Mouse (Mus musculus) heart, adult 2 months (tissue): Measurements from ENCODE around the gene Bbs10. TPM values are rescaled to one million over a fixed set of nuclear protein-coding genes. Genes with fewer than 3 reads are reported as not detected.

Experiments
- DNase-seq, 2 experiments: peaks; one replicate each; pipeline ENCODE4 v3.0.0; 2021
- H3K27ac ChIP-seq: fragments of 200-600 bp; 2 replicates; pipeline ENCODE4 v1.8.1; 2022
- H3K27me3 ChIP-seq: fragments of 200-500 bp; 2 replicates; pipeline ENCODE4 v1.6.1; 2012; ENCODE audit warnings: mild to moderate bottlenecking, low read length, inconsistent platforms, mixed read lengths; ENCODE audit not compliant: control insufficient read depth, insufficient read depth
- H3K36me3 ChIP-seq: fragments of 200-500 bp; 2 replicates; pipeline ENCODE4 v1.6.1; 2012; ENCODE audit warnings: low read length, inconsistent platforms; ENCODE audit not compliant: control insufficient read depth, insufficient read depth
- H3K4me1 ChIP-seq: fragments of 200-500 bp; 2 replicates; pipeline ENCODE4 v1.6.1; 2011; ENCODE audit warnings: low read length; ENCODE audit not compliant: control insufficient read depth, insufficient read depth
- H3K4me3 ChIP-seq: fragments of 200-600 bp; 2 replicates; pipeline ENCODE4 v1.8.1; 2022
- H3K79me2 ChIP-seq: fragments of 200-500 bp; replicated peaks from 2 replicates; pipeline ENCODE4 v1.6.1; 2012; ENCODE audit warnings: mild to moderate bottlenecking, inconsistent platforms, low read length, moderate library complexity, mixed read lengths; ENCODE audit not compliant: control insufficient read depth, insufficient read depth
- H3K9ac ChIP-seq: fragments of 200-500 bp; 2 replicates; pipeline ENCODE4 v1.6.1; 2012; ENCODE audit warnings: low read depth, mild to moderate bottlenecking, control low read depth, inconsistent platforms, low read length, mixed read lengths
- CTCF ChIP-seq: fragments of 200-600 bp; IDR thresholded peaks from 2 replicates; pipeline ENCODE4 v1.8.1; 2022; ENCODE audit warnings: antibody characterized with exemption, mild to moderate bottlenecking, moderate library complexity
- EP300 ChIP-seq: fragments of 200-500 bp; IDR thresholded peaks from 2 replicates; pipeline ENCODE4 v1.6.1; 2011; ENCODE audit warnings: low read depth, low read length, control low read depth; ENCODE audit not compliant: insufficient read depth
- POLR2A ChIP-seq: fragments of 200-500 bp; IDR thresholded peaks from 2 replicates; pipeline ENCODE4 v1.6.1; 2011; ENCODE audit warnings: mild to moderate bottlenecking, low read depth, low read length, control low read depth; ENCODE audit not compliant: insufficient read depth
- WGBS: fragments of 180-500 bp; shearing (Covaris S2); methylation state at CpG from one replicate; pipeline ENCODE4 v1.1.7; 2018; 5-methylcytosine and 5-hydroxymethylcytosine counted together
- intact Hi-C: fragments of 180-260 bp; cut with DNase I; formaldehyde crosslinking; loops from one replicate; pipeline ENCODE4 v1.15.1; 2025
- long read RNA-seq: library from polyadenylated mRNA; stranded (forward); transcript quantifications from one replicate; pipeline ENCODE4 v2.0.0, GENCODE M21; 2021
- polyA plus RNA-seq: library from polyadenylated mRNA; depleted of rRNA; stranded (reverse); fragments of >200 nt; gene quantifications from 2 replicates; pipeline ENCODE4 v1.2.3, GENCODE M21; 2012; rRNA removed
- total RNA-seq, 2 experiments: library from RNA; stranded (reverse); gene quantifications; 2 replicates each; pipeline ENCODE4 v1.2.3; 2021

The Bbs10 gene
- total RNA-seq (1 to 10 TPM; 2.4 to 2.7 TPM), polyA plus RNA-seq (1.1 and 2.5 TPM in 2 replicates)
- long read RNA-seq, partial matches to known transcripts, result 0 of 3 reads
- long read RNA-seq, other reads (novel, unspliced or antisense), result 0 of 3 reads

GRCm38 (mm10) chr10:111298140-111299098 lies at the start of gene Bbs10:
TSS of gene Bbs10 (plus strand) at chr10:111298679.
- intact Hi-C loops, result loop anchor here (2.0 to 5.0 kb wide), 4 partner anchors 71 to 674 kb away; partner anchors contain the start of genes Krr1, Nap1l1 and Osbpl8
- DNase-seq, result peak; percentile 96 to 97
- H3K36me3 ChIP-seq, result peaks cover 3% of the 10 kb centered on the region; the same call in 1 of the 2 replicates
- H3K9ac ChIP-seq, result peak within 1 kb of the TSS; percentile 73
- H3K27ac ChIP-seq, result peak within 1 kb of the TSS; percentile 65
- peak; percentile 65 for TF ChIP-seq CTCF
- TF ChIP-seq EP300, result no peak
- TF ChIP-seq POLR2A, result peak; percentile 89
- H3K4me1 ChIP-seq, result no peaks in the 10 kb centered on the region
- no peaks in the 10 kb centered on the region for H3K79me2 ChIP-seq
- no peaks in the 10 kb centered on the region for H3K27me3 ChIP-seq
- peak within 1 kb of the TSS; percentile 71 for H3K4me3 ChIP-seq
- WGBS, result 1% methylated on average over 53 of the region's 54 CpGs

- Histone ChIP-seq H3K27ac (no peak overlapping the region), H3K36me3 (no peaks in the 10 kb centered on the region; the same call in none of the 2 replicates), H3K4me1 (peaks cover 3% of the 10 kb centered on the region), H3K27me3 (no peaks in the 10 kb centered on the region), H3K4me3 (no peak overlapping the region), H3K9ac (no peak overlapping the region), H3K79me2 (0 out of 2 replicates have a peak, but pooled peaks cover 2% of the 10 kb centered on the region)
- 80% methylated on average over 4 of the region's 4 CpGs for WGBS
- TF ChIP-seq CTCF, result no peak
- no peak for TF ChIP-seq POLR2A
- TF ChIP-seq EP300, result no peak
- DNase-seq, result no peak
- intact Hi-C loops, result no loop called here
These were observed 48.3 kb upstream of the Bbs10 start for GRCm38 (mm10) chr10:111250192-111250591.

- Histone ChIP-seq H3K4me1 (peaks cover 3% of the 10 kb centered on the region), H3K27ac (no peak overlapping the region), H3K36me3 (no peaks in the 10 kb centered on the region; the same call in none of the 2 replicates), H3K4me3 (no peak overlapping the region), H3K27me3 (no peaks in the 10 kb centered on the region), H3K9ac (no peak overlapping the region), H3K79me2 (0 out of 2 replicates have a peak, but pooled peaks cover 2% of the 10 kb centered on the region)
- DNase-seq, result no peak
- TF ChIP-seq CTCF, result no peak
- no peak for TF ChIP-seq EP300
- no peak for TF ChIP-seq POLR2A
- intact Hi-C loops, result no loop called here
- 72% methylated on average over 5 of the region's 5 CpGs for WGBS
These were observed 46.8 kb upstream of the Bbs10 start for GRCm38 (mm10) chr10:111251666-111252065.

DNA sequence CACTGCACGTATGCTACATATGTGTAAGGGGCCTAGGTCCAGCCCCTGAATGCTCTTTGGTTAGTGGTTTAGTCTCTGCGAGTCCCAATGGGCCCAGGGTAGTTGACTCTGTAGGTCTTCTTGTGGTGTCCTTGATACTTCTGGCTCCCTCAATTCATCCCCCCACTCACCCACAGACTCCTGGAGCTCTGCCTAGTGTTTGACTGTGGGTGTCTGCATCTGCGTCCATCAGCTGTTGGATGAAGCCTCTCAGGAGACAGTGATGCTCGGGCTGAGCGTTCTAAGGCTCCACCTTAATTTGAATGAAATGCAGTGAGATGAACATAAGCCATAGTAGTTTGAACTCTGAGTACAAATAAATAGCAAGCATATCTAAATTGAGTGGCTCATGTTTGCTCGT lies 43.3 kb upstream of the Bbs10 start:
- H3K4me1 ChIP-seq, result peaks cover 1% of the 10 kb centered on the region; the same call in 1 of the 2 replicates
- 91% methylated on average over 6 of the region's 6 CpGs for WGBS
- intact Hi-C loops, result no loop called here
- H3K79me2 ChIP-seq, result 0 out of 2 replicates have a peak, but pooled peaks cover 2% of the 10 kb centered on the region
- DNase-seq, result no peak
- no peak overlapping the region for H3K9ac ChIP-seq
- no peak overlapping the region for H3K4me3 ChIP-seq
- H3K36me3 ChIP-seq, result no peaks in the 10 kb centered on the region
- TF ChIP-seq POLR2A (no peak), CTCF (no peak), EP300 (no peak)
- no peaks in the 10 kb centered on the region for H3K27me3 ChIP-seq
- no peak overlapping the region for H3K27ac ChIP-seq

DNA sequence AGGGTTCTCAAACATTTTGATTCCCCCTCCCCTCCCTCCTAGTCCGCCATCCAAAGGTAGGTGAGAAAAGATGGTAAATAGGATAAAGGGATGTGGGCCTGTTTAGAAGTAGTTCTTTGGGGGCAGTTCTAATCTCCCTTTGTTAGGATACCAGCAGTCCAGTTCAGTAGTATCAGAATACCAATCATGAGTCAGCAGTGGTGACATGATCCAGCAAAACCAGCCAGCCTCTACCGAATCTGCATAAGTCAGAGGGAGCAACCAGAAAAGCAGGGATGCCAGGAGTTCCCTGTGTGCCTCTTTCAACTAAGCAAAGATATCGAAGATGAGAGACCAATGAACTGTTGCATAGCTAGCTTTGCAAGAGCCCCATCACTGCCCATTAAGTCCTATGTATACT lies 42.3 kb upstream of the Bbs10 start:
- Histone ChIP-seq H3K27ac (no peak overlapping the region), H3K79me2 (0 out of 2 replicates have a peak, but pooled peaks cover 2% of the 10 kb centered on the region), H3K4me1 (peaks cover 1% of the 10 kb centered on the region; the same call in 1 of the 2 replicates), H3K9ac (no peak overlapping the region), H3K27me3 (no peaks in the 10 kb centered on the region), H3K36me3 (no peaks in the 10 kb centered on the region; the same call in 1 of the 2 replicates), H3K4me3 (no peak overlapping the region)
- DNase-seq, result no peak
- intact Hi-C loops, result no loop called here
- 80% methylated on average over 3 of the region's 3 CpGs for WGBS
- TF ChIP-seq CTCF (no peak), POLR2A (no peak), EP300 (no peak)

DNA sequence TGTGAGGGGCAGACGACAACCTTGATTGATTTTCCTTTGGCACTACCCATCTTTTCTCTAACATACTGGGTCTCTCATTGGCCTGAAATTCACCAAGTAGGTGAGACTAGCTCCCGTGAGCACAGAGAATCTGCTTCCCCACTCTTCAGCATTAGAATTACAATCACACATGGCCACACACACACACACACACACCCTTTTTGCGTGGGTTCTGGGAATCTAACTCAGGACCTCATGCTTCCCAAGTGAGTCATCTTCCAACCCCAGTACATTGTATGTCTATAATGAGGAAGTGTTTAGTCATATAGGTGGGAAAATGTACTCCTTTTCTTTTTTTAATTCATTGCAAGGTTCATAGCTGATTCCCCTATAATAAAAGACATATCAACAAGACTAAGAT lies 41.1 kb upstream of the Bbs10 start:
- Histone ChIP-seq H3K36me3 (peaks cover 2% of the 10 kb centered on the region; the same call in 1 of the 2 replicates), H3K27ac (no peak overlapping the region), H3K4me1 (peaks cover 1% of the 10 kb centered on the region; the same call in 1 of the 2 replicates), H3K27me3 (no peaks in the 10 kb centered on the region), H3K4me3 (no peak overlapping the region), H3K79me2 (no peaks in the 10 kb centered on the region), H3K9ac (no peak overlapping the region)
- 78% methylated on average over 3 of the region's 3 CpGs for WGBS
- no peak for TF ChIP-seq POLR2A
- no peak for DNase-seq
- intact Hi-C loops, result no loop called here
